Mouse (Mus musculus) myocyte (in vitro differentiated cells): Measurements from ENCODE around the gene Sfxn2.
A peak's percentile ranks its signal among the peaks of the same experiment; 100 is the strongest.

Source experiments
- CEBPB ChIP-seq: IDR thresholded peaks from 2 replicates; pipeline ENCODE4 v1.6.1; 2011; ENCODE audit warnings: mild to moderate bottlenecking, moderate library complexity; ENCODE audit not compliant: poor library complexity, insufficient read depth, severe bottlenecking
- E2F4 ChIP-seq: IDR thresholded peaks from one replicate; pipeline ENCODE4 v1.6.1; 2011; ENCODE audit warnings: mild to moderate bottlenecking, control low read depth, moderate library complexity; ENCODE audit not compliant: insufficient read depth
- MAX ChIP-seq: IDR thresholded peaks from one replicate; pipeline ENCODE4 v1.6.1; 2011; ENCODE audit warnings: low read depth, mild to moderate bottlenecking, control low read depth
- MYOD1 ChIP-seq, 3 experiments: IDR thresholded peaks; one replicate each; pipeline ENCODE4 v1.6.1; 2011; ENCODE audit warnings: control low read depth in 2 of 3, low read depth in 2 of 3, mild to moderate bottlenecking in 2 of 3, moderate library complexity in 1 of 3; ENCODE audit not compliant: insufficient read length in 2 of 3, control insufficient read depth in 1 of 3
- MYOG ChIP-seq, 3 experiments: IDR thresholded peaks; one replicate each; pipeline ENCODE4 v1.6.1; 2011; ENCODE audit warnings: control low read depth in 2 of 3, low read depth in 2 of 3, mild to moderate bottlenecking in 2 of 3; ENCODE audit not compliant: insufficient read length in 2 of 3, control insufficient read depth in 1 of 3, insufficient read depth in 1 of 3
- POLR2A ChIP-seq: IDR thresholded peaks from one replicate; pipeline ENCODE4 v1.6.1; 2011; ENCODE audit warnings: low read depth, mild to moderate bottlenecking, control low read depth, moderate library complexity; ENCODE audit not compliant: insufficient read length
- POLR2AphosphoS2 ChIP-seq: IDR thresholded peaks from one replicate; pipeline ENCODE4 v1.6.1; 2011; ENCODE audit warnings: low read depth, control low read depth; ENCODE audit not compliant: insufficient read length
- REST ChIP-seq: IDR thresholded peaks from one replicate; pipeline ENCODE4 v1.6.1; 2011; ENCODE audit warnings: mild to moderate bottlenecking, control low read depth, moderate library complexity; ENCODE audit not compliant: insufficient read depth, insufficient read length
- SRF ChIP-seq: IDR thresholded peaks from one replicate; pipeline ENCODE4 v1.6.1; 2011; ENCODE audit warnings: low read depth; ENCODE audit not compliant: control insufficient read depth, insufficient read length
- TCF12 ChIP-seq: IDR thresholded peaks from one replicate; pipeline ENCODE4 v1.6.1; 2011; ENCODE audit warnings: mild to moderate bottlenecking, control low read depth; ENCODE audit not compliant: poor library complexity, insufficient read depth, severe bottlenecking
- USF1 ChIP-seq: IDR thresholded peaks from one replicate; pipeline ENCODE4 v1.6.1; 2011; ENCODE audit warnings: low read depth, mild to moderate bottlenecking, control low read depth, moderate library complexity

DNA sequence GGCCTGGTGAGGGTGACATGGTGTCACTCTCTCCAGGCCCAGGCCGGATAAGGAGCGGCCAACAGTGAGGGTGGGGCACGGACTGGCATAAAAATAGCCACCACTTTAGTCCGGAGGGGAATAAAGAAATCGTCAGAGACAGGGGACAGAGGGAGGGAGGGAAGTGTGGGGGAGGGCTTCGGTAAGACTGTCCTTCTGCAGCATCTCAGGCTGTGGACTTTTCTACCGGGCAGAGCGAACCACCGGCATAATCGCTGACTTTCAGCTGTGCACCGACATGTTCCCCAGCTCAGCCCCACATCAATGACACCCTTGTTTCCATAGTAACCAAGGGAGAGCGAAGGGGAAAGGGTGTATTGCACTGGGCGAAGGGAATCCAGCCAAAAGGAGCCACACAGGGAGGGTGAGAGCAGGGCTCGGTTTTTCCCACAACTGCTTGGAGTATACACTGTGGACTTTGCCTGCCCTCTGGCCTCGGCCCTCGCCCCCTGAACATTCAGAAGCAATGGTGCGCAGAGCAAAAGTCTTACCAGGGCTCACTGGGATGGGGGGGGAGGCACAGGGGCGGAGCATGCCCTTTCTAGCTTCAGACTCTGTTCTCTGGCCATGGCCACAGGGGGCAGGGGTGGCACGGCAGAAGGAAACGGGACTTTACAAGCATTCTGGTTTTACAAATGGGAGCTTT, 44.5 kb upstream of the Sfxn2 start:
- peak; percentile 48 for TF ChIP-seq POLR2A
- no peak for TF ChIP-seq MAX
- no peak for TF ChIP-seq TCF12
- no peak for TF ChIP-seq CEBPB
- TF ChIP-seq POLR2AphosphoS2, result peak; percentile 52
- no peak for TF ChIP-seq USF1
- no peak for TF ChIP-seq E2F4
- no peak for TF ChIP-seq SRF
- no peak for TF ChIP-seq MYOD1 (IDR thresholded peaks at IDR 0.05; ENCODE audit: control insufficient read depth in 1 of 3, insufficient read length in 2 of 3, low read depth in 2 of 3)
- TF ChIP-seq MYOG (IDR thresholded peaks at IDR 0.05; ENCODE audit: control insufficient read depth in 1 of 3, insufficient read depth in 1 of 3, insufficient read length in 2 of 3, low read depth in 2 of 3), result peak in 1 of 3 experiments; percentile 8
- TF ChIP-seq REST, result no peak
